Mouse (Mus musculus) megakaryocyte, adult 5-6 weeks (primary cell): ENCODE measurements around the gene Kank1. TPM values are rescaled to one million over a fixed set of nuclear protein-coding genes. Genes with fewer than 3 reads are reported as not detected.

Source experiments
- ATAC-seq: 2 replicates; pipeline ENCODE4 v1.8.0; 2016; ENCODE audit warnings: mild to moderate bottlenecking, inconsistent platforms; ENCODE audit not compliant: poor library complexity, severe bottlenecking
- total RNA-seq, 2 experiments: library from RNA; stranded (forward) in 1 of 2; stranded (reverse) in 1 of 2; fragments of 153-499, 151-499 nt in 1 of 2; fragments of 221-1000, 200-1000 nt in 1 of 2; gene quantifications; 2 replicates each; pipeline versions ENCODE4 v1.2.3 to v1.2.4; 2015 to 2017

The Kank1 gene
- total RNA-seq, 2 experiments from 2014 or later: not detected

DNA sequence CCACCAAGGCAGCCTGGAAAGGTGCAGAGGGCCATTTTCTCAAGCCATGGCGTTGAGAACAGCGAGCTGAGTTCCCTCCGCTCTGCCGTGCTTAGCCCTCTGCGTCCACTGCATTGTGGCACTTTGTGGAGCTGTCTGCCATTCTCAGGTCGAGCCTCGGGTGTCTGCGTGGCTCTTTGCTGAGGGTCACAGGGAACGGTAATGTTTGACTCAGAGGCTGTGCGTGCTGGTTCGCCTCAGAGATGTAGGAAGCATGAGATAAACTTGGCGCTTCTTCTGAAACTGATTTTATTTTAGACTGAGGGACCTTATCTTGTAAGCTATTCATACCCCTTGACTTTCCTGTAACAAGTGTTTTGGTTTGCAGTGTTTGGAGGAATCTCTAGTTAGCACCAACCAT lies 72.0 kb downstream of the Kank1 start:
- no peak for ATAC-seq

DNA sequence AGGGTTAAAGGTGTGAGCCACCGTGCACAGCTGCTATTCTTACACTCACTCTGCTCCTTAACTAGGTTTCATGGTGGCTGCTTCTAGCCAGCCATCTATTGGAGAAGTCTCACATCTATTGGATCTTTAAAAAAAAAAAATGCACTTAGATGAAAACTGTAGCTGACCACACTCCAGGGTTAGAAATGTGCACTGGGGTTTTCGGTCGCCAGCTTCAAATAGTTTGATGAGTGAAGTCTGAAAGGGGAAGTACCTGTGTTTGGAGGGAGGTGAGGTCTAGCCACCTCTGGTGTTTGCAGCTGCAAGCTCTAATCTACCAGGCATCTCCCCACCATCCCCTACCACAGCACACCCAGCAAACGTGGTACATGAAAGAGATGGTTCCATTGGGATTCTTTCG lies 74.2 kb downstream of the Kank1 start:
- no peak for ATAC-seq

DNA sequence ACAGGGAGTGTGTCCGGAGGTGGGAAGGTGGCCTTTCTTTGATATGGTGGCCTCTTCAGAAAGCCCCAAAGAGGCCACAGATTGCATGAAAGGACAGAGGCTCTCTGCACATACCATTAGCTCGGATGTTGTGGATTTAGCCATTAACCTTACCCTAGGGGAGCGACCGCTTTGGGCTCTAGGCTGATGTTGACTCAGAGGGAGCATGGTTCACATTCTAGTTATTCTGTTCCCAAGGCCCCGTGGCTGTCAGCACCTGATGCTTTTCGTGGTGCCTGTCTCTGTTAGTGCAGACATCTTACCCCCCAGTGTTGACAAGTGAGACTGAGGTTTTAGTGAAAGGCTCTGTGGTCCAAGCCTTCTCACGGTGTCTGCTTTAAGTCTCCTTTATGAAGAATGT lies 74.9 kb downstream of the Kank1 start:
- no peak for ATAC-seq

DNA sequence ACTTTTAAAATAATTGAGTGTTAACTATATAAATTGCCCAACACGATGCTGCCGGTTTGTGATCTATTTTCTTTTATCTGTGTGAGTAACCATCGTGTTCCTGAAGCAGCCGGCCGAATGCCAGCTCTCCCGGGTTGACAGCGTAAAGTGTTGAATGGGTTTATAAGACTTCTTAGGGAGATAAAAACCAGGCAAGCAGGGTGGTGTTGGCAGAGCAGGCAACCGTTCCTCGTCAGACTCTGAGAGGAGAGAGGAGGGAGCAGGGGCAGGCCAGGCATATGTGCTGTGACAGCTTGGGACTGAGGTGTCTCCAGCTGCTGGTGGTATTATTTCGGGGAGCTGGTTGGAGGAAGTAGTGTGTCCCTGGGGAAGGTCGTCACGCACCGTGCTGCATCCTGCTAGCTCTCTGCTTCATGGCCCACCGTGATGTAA lies 78.7 kb downstream of the Kank1 start:
- no peak for ATAC-seq

DNA sequence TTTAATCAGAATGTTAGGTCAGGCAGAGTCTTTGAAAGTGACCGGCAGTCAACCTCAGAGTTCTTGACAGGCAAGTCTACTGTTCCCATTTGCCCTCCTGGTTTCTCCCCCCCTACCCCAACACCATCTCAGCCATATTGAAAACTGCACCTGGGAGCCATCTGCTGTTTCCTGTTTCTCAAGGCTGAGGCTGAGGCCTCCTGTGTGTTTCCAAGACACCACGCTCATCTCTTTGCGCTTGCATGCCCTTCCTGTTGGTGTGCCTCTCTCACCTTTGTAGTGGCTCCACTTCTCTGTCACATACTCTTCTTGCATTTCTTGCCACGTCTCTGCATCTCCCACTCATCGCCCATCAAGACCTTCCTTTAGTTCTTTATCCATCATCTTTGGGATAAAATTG lies 79.2 kb downstream of the Kank1 start:
- ATAC-seq: no peak

DNA sequence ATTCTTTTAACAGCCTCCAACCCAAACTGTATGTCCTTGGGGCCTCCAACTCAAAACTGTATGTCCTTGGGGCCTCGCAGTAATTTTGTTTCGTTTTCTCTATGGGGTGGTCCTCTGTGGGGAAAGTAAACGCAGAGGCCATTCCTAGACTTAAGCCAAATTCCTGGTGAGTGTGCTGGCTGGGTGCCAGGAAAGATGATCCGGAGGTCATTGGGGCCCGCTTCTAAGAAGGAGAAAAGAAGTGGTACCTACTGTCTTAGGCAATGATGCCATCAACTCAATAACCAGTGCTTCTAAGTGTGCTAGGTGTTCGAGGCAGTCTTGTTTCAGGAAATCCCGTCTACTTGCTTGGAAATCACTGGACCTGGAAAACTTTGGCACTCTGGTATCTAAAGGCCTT lies 87.5 kb downstream of the Kank1 start:
- ATAC-seq: no peak

DNA sequence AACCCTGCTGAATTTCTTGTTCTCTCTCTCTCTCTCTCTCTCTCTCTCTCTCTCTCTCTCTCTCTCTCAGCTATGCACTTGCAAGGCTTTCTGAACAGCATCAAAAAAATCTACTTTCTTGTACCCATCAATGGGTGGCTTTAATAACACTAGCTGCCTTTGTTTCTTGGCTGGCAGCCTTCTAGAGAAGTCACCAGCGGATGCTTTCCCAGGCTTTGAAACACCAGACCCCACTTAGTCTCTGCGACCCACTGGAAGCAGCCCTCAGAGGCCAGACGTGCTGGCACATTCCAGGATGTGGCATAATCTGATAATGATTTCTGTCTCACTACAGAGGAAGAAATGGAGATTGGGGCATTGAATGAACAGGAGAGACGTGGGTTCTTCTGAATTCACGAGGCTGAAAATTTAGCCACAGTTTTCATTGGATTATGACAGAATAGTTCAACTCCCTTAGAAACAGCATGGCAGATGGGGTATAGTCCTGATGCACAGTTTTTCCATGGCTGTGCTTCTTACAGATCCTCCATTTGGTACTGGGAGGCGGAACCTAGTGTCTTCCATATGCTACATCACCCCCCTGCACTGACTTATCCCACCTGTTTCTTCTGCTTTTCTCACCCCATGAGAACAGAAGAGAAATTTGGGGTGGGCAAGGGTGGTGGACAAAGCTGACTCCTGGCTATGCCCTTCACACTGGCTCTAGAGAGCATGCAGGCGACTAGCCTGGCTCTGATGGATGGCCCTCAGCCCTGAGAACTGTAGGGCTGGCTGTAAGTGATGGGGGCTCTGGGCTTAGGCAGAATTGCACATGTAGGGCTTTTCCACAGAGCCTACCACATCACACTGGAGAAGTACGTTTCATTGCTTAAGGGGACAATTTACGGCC lies 88.6 kb downstream of the Kank1 start:
- no peak for ATAC-seq

DNA sequence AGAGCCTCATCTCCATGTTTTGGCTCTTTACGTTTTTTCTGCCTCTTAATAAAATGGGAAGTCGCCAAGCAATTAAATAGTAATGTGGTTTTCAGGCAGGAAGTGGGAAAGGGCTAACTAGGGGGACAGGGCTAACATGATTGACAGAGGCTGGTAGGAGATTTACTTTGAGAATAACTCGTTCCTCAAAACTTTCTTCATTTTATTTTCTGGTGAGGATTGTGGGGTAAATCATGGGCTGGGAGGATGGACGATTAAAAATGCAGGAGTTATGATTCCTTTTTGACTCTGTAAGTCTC lies 89.2 kb downstream of the Kank1 start:
- 0 out of 2 replicates have a peak, but pooled peaks have one; percentile 30 for ATAC-seq

DNA sequence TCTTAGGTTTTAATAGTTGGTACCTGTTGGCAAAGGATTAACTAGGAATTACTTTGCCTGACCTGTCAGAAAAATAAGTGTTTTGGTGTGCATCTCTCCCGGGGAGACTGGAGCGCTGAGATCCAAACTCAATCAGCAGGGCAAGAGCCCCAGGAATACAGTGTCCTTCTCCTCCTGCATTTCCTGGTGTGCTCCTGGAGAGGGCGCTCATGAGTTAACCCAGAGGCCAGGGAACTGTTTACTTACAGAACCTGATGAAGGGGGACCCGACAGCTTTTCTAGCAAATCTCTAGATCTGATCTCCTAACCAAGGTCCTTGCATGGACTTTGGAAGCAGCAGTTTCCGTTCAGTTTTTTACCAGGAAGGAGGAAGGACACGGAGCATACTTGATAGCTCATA lies 90.9 kb downstream of the Kank1 start:
- no peak for ATAC-seq

DNA sequence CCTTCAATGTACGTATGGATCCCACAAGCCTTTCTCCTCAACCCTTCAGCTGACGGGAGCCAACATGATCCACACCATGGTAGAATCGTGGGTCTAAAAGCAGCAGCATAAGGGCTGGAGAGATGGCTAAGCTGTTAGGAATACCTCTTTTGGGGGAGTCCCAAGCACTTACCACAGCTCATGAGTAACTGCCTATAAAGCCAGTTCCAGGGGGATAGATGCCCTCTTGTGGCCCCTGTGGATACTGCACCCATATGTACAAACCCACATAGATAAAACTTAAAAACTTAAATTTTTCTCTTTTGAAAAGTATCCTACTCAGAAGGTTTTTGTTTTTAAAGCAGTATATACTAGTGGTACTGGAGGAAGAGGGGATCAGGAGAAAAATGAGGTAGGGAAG lies 97.6 kb downstream of the Kank1 start:
- ATAC-seq: peak; percentile 75

DNA sequence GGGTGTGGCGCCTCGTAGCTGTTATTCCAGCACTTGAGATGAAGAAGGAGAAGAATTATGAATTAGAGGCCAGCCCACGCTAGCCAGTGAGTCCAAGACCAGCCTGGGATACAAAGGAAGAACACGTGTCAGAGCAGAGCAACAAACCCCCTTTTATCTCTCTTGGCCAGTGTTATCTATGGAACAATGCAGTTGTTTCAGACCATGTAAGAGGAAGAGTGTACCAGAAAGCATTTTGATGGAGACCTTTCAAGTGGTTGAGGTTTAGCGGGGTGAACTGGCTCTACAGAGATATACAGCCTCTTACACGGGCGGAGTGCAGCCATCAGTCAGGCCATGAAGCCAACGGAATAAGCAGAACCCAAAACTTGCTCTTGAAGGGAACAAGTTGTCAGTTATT lies 100.0 kb downstream of the Kank1 start:
- no peak for ATAC-seq

DNA sequence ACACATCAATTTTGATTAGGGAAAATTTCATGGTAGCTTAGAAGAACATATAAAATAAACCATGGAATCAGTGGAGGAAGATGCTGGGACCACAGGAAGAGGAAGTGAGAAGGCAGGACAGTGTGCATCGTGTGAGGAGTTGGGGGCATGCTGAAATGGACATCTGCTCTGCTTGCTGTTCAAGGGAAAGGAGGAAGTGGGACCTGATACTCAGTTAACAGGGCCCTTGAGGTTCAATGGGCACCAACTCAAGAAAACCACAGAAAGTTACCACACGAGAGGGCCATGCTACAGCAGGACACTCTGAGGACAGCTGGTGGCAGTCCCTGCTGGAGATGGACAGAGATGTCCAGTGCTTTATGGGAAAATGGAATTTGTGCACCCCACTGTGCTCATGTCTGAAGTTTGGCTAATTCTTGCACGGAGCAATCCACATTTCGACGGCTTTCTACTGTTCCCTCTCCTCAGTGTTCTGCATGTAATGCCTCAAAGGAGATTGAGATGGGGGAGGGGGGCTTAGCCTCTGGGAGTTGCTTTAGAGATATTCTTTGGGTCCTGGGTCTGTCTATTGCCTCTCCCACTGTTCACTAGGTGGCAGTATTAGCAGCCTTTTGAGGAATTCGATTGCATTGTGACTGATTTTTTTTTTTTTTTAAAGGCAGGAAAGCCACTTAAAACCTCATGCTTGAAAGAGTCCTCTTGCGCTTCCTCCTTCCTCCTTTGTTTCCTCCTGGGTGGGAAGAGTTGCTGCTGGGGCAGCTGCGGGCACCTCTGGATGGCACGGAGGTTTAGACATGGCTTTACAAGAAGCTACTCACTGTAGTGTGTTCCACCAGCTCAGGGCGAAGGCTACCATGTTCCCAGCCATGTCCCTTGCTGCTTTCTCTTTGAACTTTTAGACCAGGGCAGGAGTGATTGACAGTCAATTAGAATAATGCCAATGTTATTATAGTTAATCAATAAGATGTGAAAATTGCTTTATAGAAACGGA lies 104.2 kb downstream of the Kank1 start:
- peak; percentile 88 for ATAC-seq

DNA sequence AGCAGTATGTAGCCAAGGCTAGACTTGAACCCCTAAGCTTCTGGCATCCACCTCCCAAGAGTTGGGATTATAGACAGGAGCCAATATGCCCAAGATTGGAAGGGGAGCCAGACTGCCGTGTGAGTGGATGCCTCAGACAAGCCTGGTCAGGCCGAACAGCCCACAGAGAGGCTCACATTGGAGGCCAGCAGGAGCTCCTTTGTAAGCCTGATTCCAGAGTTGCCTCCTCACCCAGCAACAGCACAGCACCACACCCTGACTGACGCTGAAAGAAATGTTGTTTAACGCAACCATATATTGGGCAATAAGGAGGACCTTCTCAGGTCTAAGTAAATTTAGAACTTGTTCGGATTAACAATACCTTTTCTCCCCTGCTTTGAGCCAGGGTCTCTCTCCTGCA lies 105.3 kb downstream of the Kank1 start:
- peak; percentile 54; the same call in 1 of the 2 replicates for ATAC-seq

DNA sequence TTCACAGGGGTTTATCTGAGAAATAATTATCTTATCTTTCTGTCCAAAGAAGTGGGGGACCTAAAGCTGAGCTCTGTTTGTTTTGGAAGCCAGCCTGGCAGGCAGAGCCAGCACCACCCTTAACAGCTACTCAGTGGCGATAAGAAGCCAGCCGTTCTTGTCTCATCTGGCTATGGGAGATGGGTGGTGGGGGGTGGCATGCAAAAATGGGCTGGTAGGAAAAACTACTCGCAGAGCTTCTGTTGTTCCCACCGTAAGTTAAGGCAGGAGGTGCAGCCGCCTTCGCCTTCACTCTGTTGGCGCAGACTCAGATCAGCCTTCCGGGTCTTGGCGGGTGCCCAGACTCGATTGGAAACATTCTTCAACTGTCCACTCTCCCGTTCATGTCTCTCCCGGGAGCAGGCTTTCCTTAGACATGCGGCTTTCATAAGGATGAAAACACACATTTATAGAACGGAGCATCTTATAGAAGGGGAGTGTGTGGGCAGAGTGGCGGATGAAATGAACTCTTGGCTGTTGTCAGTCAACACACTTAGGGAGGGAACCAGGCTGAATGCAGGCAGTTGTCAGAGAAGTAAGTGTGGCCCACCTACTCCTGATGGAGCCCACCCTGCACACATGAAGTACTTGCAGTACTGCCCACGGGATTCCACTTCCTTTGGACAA lies 107.0 kb downstream of the Kank1 start:
- ATAC-seq: no peak

DNA sequence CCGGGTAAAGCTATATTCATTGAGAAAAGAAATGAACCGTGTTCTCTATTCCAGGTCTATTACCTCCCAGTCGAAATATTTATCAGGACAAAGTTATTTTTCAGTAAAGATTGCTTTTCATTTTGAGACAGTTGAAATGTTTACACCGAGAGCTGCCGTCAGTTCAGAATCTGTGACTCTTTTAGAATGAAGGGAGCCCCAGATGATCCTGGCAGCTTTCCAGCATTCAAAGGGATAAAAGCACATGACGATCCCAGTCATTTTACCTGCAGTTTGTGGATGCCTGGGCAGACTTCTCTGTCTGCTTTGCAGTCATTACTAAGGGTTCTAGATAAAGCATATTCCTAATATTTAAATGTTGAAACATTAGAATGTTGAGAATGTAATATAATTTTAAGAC lies 107.6 kb downstream of the Kank1 start:
- ATAC-seq: no peak

DNA sequence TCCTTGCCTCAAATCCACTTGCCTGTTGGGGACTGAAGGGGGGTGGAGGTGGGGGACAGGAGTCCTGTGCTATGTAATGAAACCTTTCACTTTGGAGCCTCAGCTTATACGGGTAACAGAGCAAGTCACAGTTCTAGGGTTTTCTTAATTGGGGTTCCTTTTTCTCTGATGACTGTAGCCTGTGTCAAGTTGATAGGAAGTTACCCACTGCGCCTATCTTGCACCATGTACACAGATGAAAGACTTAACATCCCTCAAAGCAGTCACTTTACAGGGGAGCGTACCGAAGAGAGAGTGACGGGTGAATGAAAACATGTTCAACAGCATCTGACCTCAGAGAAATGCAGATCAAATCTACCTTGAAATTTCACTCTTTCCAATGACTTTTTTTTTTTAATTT lies 109.2 kb downstream of the Kank1 start:
- no peak for ATAC-seq

DNA sequence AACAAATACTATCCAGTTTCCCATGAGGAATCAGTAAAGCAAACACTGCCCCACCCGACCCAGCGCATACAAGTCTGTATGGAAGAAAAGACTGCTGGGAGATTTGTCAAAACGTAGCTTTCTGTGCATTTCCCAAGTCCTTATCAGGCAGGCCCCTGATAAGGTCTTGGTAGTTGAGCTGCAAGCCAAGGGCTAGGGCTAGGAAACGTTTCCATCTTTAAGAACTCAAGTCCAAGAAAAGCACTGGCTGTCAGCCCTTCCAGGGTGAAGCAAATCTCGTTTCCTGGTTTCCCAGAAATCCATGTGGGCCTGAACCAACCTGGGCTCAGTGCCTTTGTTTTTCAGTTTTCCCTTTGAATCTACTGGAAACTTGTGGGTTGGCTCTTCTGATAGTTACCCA lies 110.7 kb downstream of the Kank1 start:
- ATAC-seq: no peak

DNA sequence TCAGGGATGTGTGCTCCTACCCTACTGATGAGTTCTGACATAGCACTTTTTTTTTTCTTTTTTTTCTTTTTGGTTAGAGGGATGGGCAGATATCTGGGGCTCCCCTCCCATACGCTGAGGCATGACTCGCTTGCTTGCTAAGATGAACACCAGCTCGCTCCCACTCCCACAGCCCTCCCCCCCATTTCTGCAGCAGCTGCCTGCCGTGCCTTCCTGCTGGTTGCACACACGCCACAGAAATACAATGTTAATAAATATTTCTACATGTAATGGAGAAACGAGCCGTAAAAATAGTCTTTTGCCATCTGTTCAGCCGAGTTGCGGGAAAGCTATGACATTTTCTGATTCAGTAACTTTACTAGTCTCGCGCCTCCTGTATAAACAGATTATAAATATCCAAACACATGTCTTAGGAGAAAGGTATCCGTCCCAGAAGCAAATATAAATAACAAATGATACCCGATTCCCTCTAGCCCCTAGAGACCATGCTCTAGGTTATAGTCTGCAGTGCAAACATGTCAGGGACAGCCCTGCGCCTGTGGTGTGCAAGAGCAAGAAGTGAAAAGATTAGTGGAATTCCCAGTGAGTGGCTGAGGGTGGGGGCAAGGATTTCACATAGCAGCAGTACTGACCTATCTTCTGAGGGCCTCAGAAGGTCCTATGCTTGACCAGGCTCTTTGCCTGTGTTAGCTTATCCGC lies 114.6 kb downstream of the Kank1 start:
- ATAC-seq: no peak

DNA sequence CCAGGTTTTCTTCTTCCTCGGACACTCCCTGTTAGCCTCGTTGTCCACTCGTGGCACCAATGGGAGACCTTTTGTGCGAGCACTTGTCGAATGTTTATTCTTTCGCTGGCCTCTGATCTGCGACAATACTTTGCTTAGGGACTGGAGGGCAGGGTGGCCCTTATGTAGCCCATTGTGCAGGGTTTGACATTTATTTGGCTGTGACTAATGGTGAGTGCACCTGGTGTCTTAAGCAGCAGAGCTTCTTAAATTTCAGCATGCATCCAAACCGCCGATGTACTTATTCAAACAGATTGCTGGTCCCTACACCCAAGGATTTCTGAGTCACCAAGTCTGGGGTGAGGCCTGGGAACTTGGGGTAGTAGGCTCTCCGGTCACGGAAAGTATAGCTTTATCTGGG lies 120.3 kb downstream of the Kank1 start:
- ATAC-seq: no peak

DNA sequence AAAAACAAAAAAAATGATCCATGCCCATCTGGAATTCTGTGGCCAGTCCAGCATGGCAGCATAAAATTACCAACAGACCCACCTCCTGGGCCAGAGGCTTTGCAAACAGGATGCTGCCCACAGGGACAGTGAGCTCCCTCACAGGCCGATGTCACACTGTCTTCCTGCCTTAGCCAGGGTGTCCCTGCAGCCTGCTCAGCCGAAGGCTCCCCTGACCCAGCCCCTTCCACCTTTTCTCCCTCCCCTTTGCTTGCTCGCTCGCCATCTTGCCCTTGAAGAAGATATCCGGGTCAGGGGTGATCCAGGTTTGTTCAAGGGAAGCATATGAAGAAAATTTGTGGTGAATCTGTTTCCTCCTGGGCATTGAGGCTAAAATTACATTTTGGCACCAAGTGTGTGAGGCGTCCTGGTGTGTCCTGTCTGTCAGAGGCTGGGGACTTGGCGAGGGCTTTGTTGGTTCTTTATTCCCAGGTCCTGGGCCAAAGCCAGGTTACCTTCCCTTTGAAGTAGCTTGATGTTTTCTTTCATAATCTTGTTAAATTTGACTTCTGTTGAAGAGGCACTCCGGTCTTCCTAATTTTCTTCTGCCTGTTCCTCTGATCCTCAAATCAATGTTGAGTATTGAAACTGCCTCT lies 121.8 kb downstream of the Kank1 start:
- ATAC-seq: no peak
